Mouse (Mus musculus) midbrain, embryonic 13.5 days (tissue): ENCODE results near the gene Rpa2. TPM values are rescaled to one million over a fixed set of nuclear protein-coding genes. Genes with fewer than 3 reads are reported as not detected.
A peak's percentile ranks its signal among the peaks of the same experiment; 100 is the strongest.
"Not testable (repeated sequence)": the region's sequence is repeated elsewhere in the genome, so short reads cannot be mapped to it uniquely, and the experiment has no call there.

Experiments used
- ATAC-seq: fragments of 200-750 bp; cut with Nextera tagmentation; 2 replicates; pipeline ENCODE4 v1.8.0; 2017; ENCODE audit warnings: mild to moderate bottlenecking, moderate TSS enrichment, moderate library complexity
- H3K27ac ChIP-seq: fragments of 300-500 bp; sonication (generic); 2 replicates; pipeline ENCODE4 v1.5.1; 2015; ENCODE audit warnings: inconsistent platforms, mild to moderate bottlenecking, moderate library complexity
- H3K27me3 ChIP-seq: fragments of 300-500 bp; sonication (generic); 2 replicates; pipeline ENCODE4 v1.6.1; 2015; ENCODE audit warnings: mild to moderate bottlenecking, inconsistent platforms
- H3K36me3 ChIP-seq: fragments of 300-500 bp; sonication (generic); 2 replicates; pipeline ENCODE4 v1.6.1; 2015; ENCODE audit warnings: mild to moderate bottlenecking, inconsistent platforms
- H3K4me1 ChIP-seq: fragments of 300-500 bp; sonication (generic); replicated peaks from 2 replicates; pipeline ENCODE4 v1.6.1; 2015; ENCODE audit warnings: inconsistent platforms
- H3K4me2 ChIP-seq: fragments of 300-500 bp; sonication (generic); replicated peaks from 2 replicates; pipeline ENCODE4 v1.6.1; 2015; ENCODE audit warnings: moderate library complexity, mild to moderate bottlenecking, inconsistent platforms
- H3K4me3 ChIP-seq: fragments of 300-500 bp; sonication (generic); replicated peaks from 2 replicates; pipeline ENCODE4 v1.5.1; 2015; ENCODE audit warnings: mild to moderate bottlenecking, inconsistent platforms
- H3K9ac ChIP-seq: fragments of 300-500 bp; sonication (generic); replicated peaks from 2 replicates; pipeline ENCODE4 v1.6.1; 2015; ENCODE audit warnings: mild to moderate bottlenecking, inconsistent platforms
- H3K9me3 ChIP-seq: fragments of 300-500 bp; sonication (generic); 2 replicates; pipeline ENCODE4 v1.6.1; 2016; ENCODE audit warnings: mild to moderate bottlenecking, inconsistent platforms
- WGBS: fragments of 180-500 bp; shearing (Covaris S2); methylation state at CpG from one replicate; pipeline ENCODE4 v1.1.7; 2015; 5-methylcytosine and 5-hydroxymethylcytosine counted together
- polyA plus RNA-seq: library from polyadenylated mRNA; unstranded; fragments of >200 nt; fragmentation: Nextera tagmentation; extraction: Ambion mirVana; gene quantifications from 2 replicates; pipeline ENCODE4 v1.2.1, GENCODE M21; 2015

Gene Rpa2
- polyA plus RNA-seq, 1 experiment from 2014 or later: 58.6 TPM

DNA sequence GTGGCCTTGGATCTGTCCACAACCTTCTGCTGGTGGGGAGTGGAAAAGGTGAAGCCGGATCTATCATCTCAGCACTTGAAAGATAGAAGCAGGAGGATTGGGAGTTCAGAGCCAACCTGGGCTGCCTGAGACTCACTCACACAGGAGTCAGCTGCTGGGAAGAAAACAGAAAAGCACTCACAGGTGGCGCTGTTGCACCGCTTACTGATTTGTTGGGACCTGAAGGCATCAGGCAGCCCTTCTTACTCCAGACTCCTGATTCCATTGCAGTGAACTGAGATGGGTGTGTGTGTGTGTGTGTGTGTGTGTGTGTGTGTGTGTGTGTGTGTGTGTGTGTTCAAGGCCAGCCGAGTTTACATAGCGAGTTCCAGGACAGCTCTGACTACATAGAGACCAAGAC is 8.6 kb downstream of the Rpa2 start:
- Histone ChIP-seq H3K27ac (no peak overlapping the region), H3K36me3 (peaks cover 78% of the 10 kb centered on the region), H3K4me1 (no peaks in the 10 kb centered on the region), H3K9me3 (no peaks in the 10 kb centered on the region), H3K4me2 (no peak overlapping the region), H3K27me3 (no peaks in the 10 kb centered on the region), H3K9ac (peak overlapping the region; percentile 19; the same call in 1 of the 2 replicates), H3K4me3 (no peak overlapping the region)
- no peak for ATAC-seq
- whole genome bisulfite sequencing: 94% methylated on average over 5 of the region's 5 CpGs

- Histone ChIP-seq H3K9ac (no peak overlapping the region), H3K27me3 (no peaks in the 10 kb centered on the region), H3K4me2 (no peak overlapping the region), H3K27ac (no peak overlapping the region), H3K9me3 (no peaks in the 10 kb centered on the region), H3K4me1 (no peaks in the 10 kb centered on the region), H3K36me3 (peaks cover 60% of the 10 kb centered on the region), H3K4me3 (no peak overlapping the region)
- no peak for ATAC-seq
- 93% methylated on average over 6 of the region's 6 CpGs for WGBS
Observed at GRCm38 (mm10) chr4:132778562-132779201, 10.6 kb downstream of the Rpa2 start.

DNA sequence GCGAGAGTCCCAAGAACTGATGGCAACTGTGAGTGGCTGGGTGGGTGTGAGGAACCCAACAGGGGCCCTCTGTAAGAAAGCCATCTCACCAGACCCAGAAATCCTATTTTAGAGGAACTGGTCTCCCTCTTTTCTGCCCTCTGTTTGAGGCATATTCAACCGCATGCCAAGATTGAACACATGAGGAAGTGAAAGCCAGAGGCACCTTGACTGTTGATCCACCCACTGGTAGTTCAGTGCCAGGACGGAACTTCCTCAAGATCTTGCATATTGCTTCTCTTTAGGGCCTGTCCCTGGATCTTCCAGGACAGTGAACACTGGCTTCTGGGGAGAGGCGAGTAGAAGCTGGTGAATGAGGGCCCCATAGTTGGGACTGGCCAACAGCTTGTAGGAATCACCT is 12.2 kb downstream of the Rpa2 start:
- Histone ChIP-seq H3K27me3 (no peaks in the 10 kb centered on the region), H3K4me2 (no peak overlapping the region), H3K4me1 (no peaks in the 10 kb centered on the region), H3K9ac (no peak overlapping the region), H3K9me3 (no peaks in the 10 kb centered on the region), H3K4me3 (no peak overlapping the region), H3K36me3 (peaks cover 44% of the 10 kb centered on the region), H3K27ac (no peak overlapping the region)
- ATAC-seq: no peak
- 94% methylated on average over 4 of the region's 4 CpGs for WGBS

DNA sequence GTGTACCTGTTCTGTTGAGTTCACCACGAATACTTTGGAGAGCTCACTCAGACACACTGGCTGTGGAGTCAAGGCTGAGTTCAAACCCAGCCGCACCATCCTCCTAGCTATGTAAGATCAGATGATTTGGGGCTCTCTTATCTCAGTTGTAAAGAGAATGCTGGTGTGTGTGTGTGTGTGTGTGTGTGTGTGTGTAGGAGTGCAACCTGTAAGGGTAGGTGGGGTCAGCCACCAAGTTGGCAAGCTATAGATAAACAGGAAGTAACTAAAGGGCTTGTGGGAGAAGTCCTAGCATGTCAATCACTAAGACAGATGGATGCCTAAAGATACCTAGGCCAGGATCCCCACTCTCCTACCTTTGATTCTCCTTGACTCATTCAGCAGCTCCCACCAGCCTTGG is 15.6 kb downstream of the Rpa2 start:
- H3K4me2 ChIP-seq: no peak overlapping the region
- peaks cover 9% of the 10 kb centered on the region for H3K36me3 ChIP-seq
- H3K9me3 ChIP-seq: no peaks in the 10 kb centered on the region
- no peaks in the 10 kb centered on the region for H3K4me1 ChIP-seq
- H3K27me3 ChIP-seq: no peaks in the 10 kb centered on the region
- H3K4me3 ChIP-seq: no peak overlapping the region
- no peak overlapping the region for H3K27ac ChIP-seq
- ATAC-seq: no peak
- no peak overlapping the region for H3K9ac ChIP-seq
- WGBS: 94% methylated on average over 2 of the region's 2 CpGs

- Histone ChIP-seq H3K27ac (no peak overlapping the region), H3K4me2 (no peak overlapping the region), H3K36me3 (no peaks in the 10 kb centered on the region), H3K9ac (no peak overlapping the region), H3K9me3 (no peaks in the 10 kb centered on the region), H3K4me3 (no peak overlapping the region), H3K27me3 (no peaks in the 10 kb centered on the region), H3K4me1 (no peaks in the 10 kb centered on the region)
- no peak for ATAC-seq
- WGBS: 90% methylated on average over 13 of the region's 13 CpGs
Observed at GRCm38 (mm10) chr4:132785228-132785627, 17.1 kb downstream of the Rpa2 start.

DNA sequence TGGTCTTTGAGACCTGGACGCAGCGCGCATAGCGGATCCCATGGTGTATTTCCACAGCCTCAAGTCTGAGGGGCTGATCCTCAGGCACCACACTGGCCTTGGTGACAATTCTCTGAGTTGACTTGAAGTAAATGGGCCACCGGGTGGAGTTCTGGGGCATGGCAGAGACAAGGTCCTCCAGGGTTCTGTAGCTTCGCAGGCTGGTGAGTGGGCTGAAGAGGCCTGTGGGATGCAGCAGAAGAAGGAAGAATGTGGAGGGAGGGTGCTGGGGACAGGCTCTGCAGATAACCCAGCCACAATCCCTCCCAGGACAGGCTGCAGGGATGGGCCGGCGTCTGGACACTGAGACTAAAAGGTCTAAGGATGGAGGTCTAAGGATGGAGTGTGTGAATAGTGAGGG is 21.6 kb downstream of the Rpa2 start:
- Histone ChIP-seq H3K36me3 (no peaks in the 10 kb centered on the region), H3K9me3 (no peaks in the 10 kb centered on the region), H3K27me3 (peaks cover 5% of the 10 kb centered on the region), H3K4me2 (no peak overlapping the region), H3K4me1 (no peaks in the 10 kb centered on the region), H3K27ac (no peak overlapping the region), H3K4me3 (no peak overlapping the region), H3K9ac (no peak overlapping the region)
- ATAC-seq: no peak
- WGBS: 87% methylated on average over 8 of the region's 8 CpGs

- not testable (repeated sequence) for ATAC-seq, H3K36me3 ChIP-seq, H3K4me2 ChIP-seq, H3K9ac ChIP-seq, H3K27ac ChIP-seq, H3K4me3 ChIP-seq, H3K9me3 ChIP-seq, H3K4me1 ChIP-seq
- H3K27me3 ChIP-seq: peaks cover 23% of the 10 kb centered on the region
- WGBS: 92% methylated on average over 8 of the region's 9 CpGs
Observed at GRCm38 (mm10) chr4:132793322-132794004, 25.3 kb downstream of the Rpa2 start.

GRCm38 (mm10) chr4:132794028-132794427 is 25.9 kb downstream of the Rpa2 start:
- Histone ChIP-seq H3K27ac (no peak overlapping the region), H3K4me3 (no peak overlapping the region), H3K27me3 (peaks cover 23% of the 10 kb centered on the region), H3K9ac (no peak overlapping the region), H3K9me3 (no peaks in the 10 kb centered on the region), H3K4me2 (no peak overlapping the region), H3K4me1 (peaks cover 7% of the 10 kb centered on the region; the same call in 1 of the 2 replicates), H3K36me3 (no peaks in the 10 kb centered on the region)
- ATAC-seq: no peak
- WGBS: 85% methylated on average over 9 of the region's 9 CpGs

DNA sequence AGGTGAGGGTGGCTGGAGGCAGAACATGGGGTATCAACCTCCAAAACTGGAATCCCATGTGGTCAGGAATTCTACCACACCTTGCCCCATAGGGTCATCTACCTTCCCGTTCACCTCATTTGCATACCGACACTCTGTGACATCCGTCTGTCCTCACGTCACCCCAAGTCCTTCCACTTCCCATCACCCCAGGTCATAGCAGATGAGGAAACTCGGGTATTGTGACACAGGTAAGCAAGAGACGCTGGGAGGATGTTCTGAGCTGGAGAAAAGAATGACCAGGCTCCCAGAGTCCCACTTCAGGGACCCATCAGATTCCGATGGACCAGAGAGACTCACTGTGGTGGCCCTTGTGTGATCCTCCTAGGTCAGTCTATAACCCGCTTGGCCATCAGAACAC is 26.6 kb downstream of the Rpa2 start:
- no peak overlapping the region for H3K4me3 ChIP-seq
- H3K27ac ChIP-seq: no peak overlapping the region
- no peak for ATAC-seq
- no peaks in the 10 kb centered on the region for H3K9me3 ChIP-seq
- peaks cover 23% of the 10 kb centered on the region for H3K27me3 ChIP-seq
- H3K36me3 ChIP-seq: no peaks in the 10 kb centered on the region
- no peak overlapping the region for H3K9ac ChIP-seq
- H3K4me2 ChIP-seq: no peak overlapping the region
- WGBS: 84% methylated on average over 8 of the region's 8 CpGs
- H3K4me1 ChIP-seq: peaks cover 7% of the 10 kb centered on the region; the same call in 1 of the 2 replicates

- H3K9me3 ChIP-seq: no peaks in the 10 kb centered on the region
- WGBS: 61% methylated on average over 7 of the region's 7 CpGs
- peaks cover 23% of the 10 kb centered on the region for H3K27me3 ChIP-seq
- peaks cover 7% of the 10 kb centered on the region; the same call in 1 of the 2 replicates for H3K4me1 ChIP-seq
- H3K36me3 ChIP-seq: no peaks in the 10 kb centered on the region
- no peak overlapping the region for H3K27ac ChIP-seq
- H3K9ac ChIP-seq: no peak overlapping the region
- H3K4me2 ChIP-seq: no peak overlapping the region
- no peak for ATAC-seq
- H3K4me3 ChIP-seq: no peak overlapping the region
Observed at GRCm38 (mm10) chr4:132795171-132795570, 27.0 kb downstream of the Rpa2 start.

- peaks cover 7% of the 10 kb centered on the region; the same call in 1 of the 2 replicates for H3K4me1 ChIP-seq
- H3K9ac ChIP-seq: peak within 1 kb of the TSS; percentile 52; the same call in 1 of the 2 replicates
- ATAC-seq: no peak
- H3K4me3 ChIP-seq: peak within 1 kb of the TSS; percentile 22
- no peak within 1 kb of the TSS for H3K27ac ChIP-seq
- whole genome bisulfite sequencing: 1% methylated on average over 21 of the region's 21 CpGs
- no peaks in the 10 kb centered on the region for H3K9me3 ChIP-seq
- peak within 1 kb of the TSS; percentile 52 for H3K4me2 ChIP-seq
- no peaks in the 10 kb centered on the region for H3K36me3 ChIP-seq
- peaks cover 23% of the 10 kb centered on the region for H3K27me3 ChIP-seq
Observed at GRCm38 (mm10) chr4:132796196-132796886, 28.2 kb downstream of the Rpa2 start, which contains the start of gene Themis2. Gene Themis2, minus strand, starts transcription at chr4:132796387.

- Histone ChIP-seq H3K36me3 (no peaks in the 10 kb centered on the region), H3K9me3 (no peaks in the 10 kb centered on the region), H3K27ac (no peak overlapping the region), H3K9ac (no peak overlapping the region), H3K4me1 (peaks cover 7% of the 10 kb centered on the region; the same call in 1 of the 2 replicates), H3K4me2 (no peak overlapping the region), H3K27me3 (peaks cover 23% of the 10 kb centered on the region), H3K4me3 (no peak overlapping the region)
- ATAC-seq: no peak
- 100% methylated on average over 1 of the region's 1 CpGs for WGBS
Observed at GRCm38 (mm10) chr4:132797461-132797860, 29.3 kb downstream of the Rpa2 start.
